Mouse (Mus musculus) urinary bladder, adult 18-20 months (tissue): ENCODE measurements at regions not wholly inside any gene's neighbourhood (a gene's known extent, or its start where the extent isn't known, plus 50 kb on each side); places are given as distances from the start of the nearest gene placed in this dataset.
"Not testable (repeated sequence)": the region's sequence is repeated elsewhere in the genome, so short reads cannot be mapped to it uniquely, and the experiment has no call there.

Experiments used
- DNase-seq, 2 experiments: peaks; one replicate each; pipeline ENCODE4 v3.0.0; 2022; ENCODE audit warnings: low spot score in 2 of 2, mixed read lengths in 2 of 2

GRCm38 (mm10) chr12:112298521-112298920, 152.5 kb downstream of the Kif26a start:
- DNase-seq, result no peak

- DNase-seq, result no peak
Observed at GRCm38 (mm10) chr12:112299089-112299488, 153.1 kb downstream of the Kif26a start.

GRCm38 (mm10) chr12:112299603-112300002, 153.6 kb downstream of the Kif26a start:
- no peak for DNase-seq

- no peak for DNase-seq
Observed at GRCm38 (mm10) chr12:112300125-112300524, 154.1 kb downstream of the Kif26a start.

GRCm38 (mm10) chr12:112301411-112301891, 155.4 kb downstream of the Kif26a start:
- DNase-seq, result no peak

- no peak for DNase-seq
Observed at GRCm38 (mm10) chr12:112301929-112302328, 155.9 kb downstream of the Kif26a start.

- no peak for DNase-seq
Observed at GRCm38 (mm10) chr12:112306208-112306607, 160.2 kb downstream of the Kif26a start.

- DNase-seq, result no peak
Observed at GRCm38 (mm10) chr12:112308016-112308415, 162.0 kb downstream of the Kif26a start.

GRCm38 (mm10) chr12:112309096-112309495, 163.1 kb downstream of the Kif26a start:
- DNase-seq, result not testable (repeated sequence)

GRCm38 (mm10) chr12:112309781-112310180, 163.8 kb downstream of the Kif26a start:
- DNase-seq, result no peak

- DNase-seq, result no peak
Observed at GRCm38 (mm10) chr12:112310661-112311060, 164.7 kb downstream of the Kif26a start.

- no peak for DNase-seq
Observed at GRCm38 (mm10) chr12:112314781-112315180, 168.8 kb downstream of the Kif26a start.

- no peak for DNase-seq
Observed at GRCm38 (mm10) chr12:112317191-112317590, 171.2 kb downstream of the Kif26a start.

- DNase-seq, result no peak
Observed at GRCm38 (mm10) chr12:112318461-112318860, 170.8 kb upstream of the A530016L24Rik start.

- no peak for DNase-seq
Observed at GRCm38 (mm10) chr12:112322196-112322595, 167.1 kb upstream of the A530016L24Rik start.

- DNase-seq, result no peak
Observed at GRCm38 (mm10) chr12:112327411-112327810, 161.8 kb upstream of the A530016L24Rik start.

GRCm38 (mm10) chr12:112328809-112329575, 160.3 kb upstream of the A530016L24Rik start:
- DNase-seq, result no peak

GRCm38 (mm10) chr12:112329701-112330301, 159.4 kb upstream of the A530016L24Rik start:
- no peak for DNase-seq

GRCm38 (mm10) chr12:112330557-112330956, 158.7 kb upstream of the A530016L24Rik start:
- DNase-seq, result no peak

GRCm38 (mm10) chr12:112331061-112331460, 158.2 kb upstream of the A530016L24Rik start:
- no peak for DNase-seq

- no peak for DNase-seq
Observed at GRCm38 (mm10) chr12:112333125-112334079, 155.8 kb upstream of the A530016L24Rik start.
